In the genomic region with DNA sequence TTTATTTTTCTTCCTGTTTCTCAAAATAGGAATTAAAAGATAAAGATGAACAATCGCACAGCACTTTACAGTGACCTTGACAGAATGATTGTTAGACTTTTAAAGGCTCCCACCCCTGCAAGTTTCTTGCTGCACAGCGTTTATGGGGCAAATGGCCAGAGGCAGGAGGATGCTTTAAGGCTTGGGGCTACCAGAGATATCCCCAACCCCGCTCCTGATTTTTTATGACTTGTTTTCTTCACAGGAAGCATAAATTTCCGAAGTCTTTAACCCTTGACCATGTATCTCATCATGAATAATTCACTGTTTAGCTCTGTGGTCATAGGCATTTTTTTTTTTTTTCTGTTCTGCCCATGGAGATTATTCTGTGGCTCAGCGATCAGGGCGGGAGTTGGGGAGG, we compare ENCODE assay signal across 19 mouse cellular contexts. TPM values are rescaled to one million over a fixed set of nuclear protein-coding genes. Genes with fewer than 3 reads are reported as not detected.
"Had no signal": no experiment of that assay in that cellular context is flagged by ENCODE, and none has a peak within 500 bp of the region (broad histone marks: within the 10 kb centered on the region; RNA-seq: fewer than 3 reads in every experiment).

No protein-coding gene starts in this region.

- H3K4me3 ChIP-seq: limb, embryonic 12.5 days; liver, embryonic 13.5 days; midbrain, embryonic 10.5 days; myocyte; neural tube, embryonic 15.5 days had no signal

- H3K27me3 ChIP-seq: limb, embryonic 12.5 days; liver, embryonic 13.5 days; neural tube, embryonic 15.5 days had no signal

- H3K27ac ChIP-seq: limb, embryonic 12.5 days; liver, embryonic 13.5 days; midbrain, embryonic 10.5 days; neural tube, embryonic 15.5 days had no signal

- ATAC-seq: hindbrain, embryonic 16.5 days; inflammation-experienced regulatory T-cells, adult 6 months; intestine, postnatal 0 days; lung, postnatal 0 days had no signal

- H3K9me3 ChIP-seq: limb, embryonic 12.5 days; liver, embryonic 13.5 days; midbrain, embryonic 10.5 days; neural tube, embryonic 15.5 days had no signal

- DNase-seq: layer of hippocampus, adult 9-11 months; layer of hippocampus, postnatal 36 days; liver, embryonic 13.5 days; lung, adult 2 months; lung, postnatal 36 days; midbrain, embryonic 14.5 days; right cerebral cortex, adult 18-20 months; right cerebral cortex, postnatal 25 days; thymus, adult 18-20 months; thymus, postnatal 14 days had no signal

- H3K4me2 ChIP-seq: limb, embryonic 12.5 days; liver, embryonic 13.5 days; neural tube, embryonic 15.5 days had no signal

- H3K36me3 ChIP-seq: limb, embryonic 12.5 days; liver, embryonic 13.5 days; midbrain, embryonic 10.5 days; neural tube, embryonic 15.5 days had no signal

- H3K9ac ChIP-seq: limb, embryonic 12.5 days; liver, embryonic 13.5 days; neural tube, embryonic 15.5 days had no signal

- H3K4me1 ChIP-seq: limb, embryonic 12.5 days; liver, embryonic 13.5 days; midbrain, embryonic 10.5 days had no signal

RNA-seq across cellular contexts. Expression of gene Mb21d2, which starts 55.5 kb away (rescaled TPM):
- total RNA-seq: megakaryocyte progenitor cell, adult 5-6 weeks had no signal
- polyA plus RNA-seq: inflammation-experienced regulatory T-cells, adult 6 months had no signal
